Comparison of ENCODE assay signal across 8 mouse cellular contexts in genomic region chr7:97480821-97481339, GRCm38 (mm10). TPM values are rescaled to one million over a fixed set of nuclear protein-coding genes. Genes with fewer than 3 reads are reported as not detected.
A peak's percentile ranks its signal among the peaks of the same experiment; 100 is the strongest.
DNase-seq lines count a peak whose midpoint lies in the region; ATAC-seq lines count a peak whose summit lies in the region.

Ints4 (plus strand) TSS chr7:97480956.

- peaks cover 31% of the 10 kb centered on the region for H3K79me2 ChIP-seq in macrophage (ENCODE audit: inconsistent target)

- no peaks in the 10 kb centered on the region for H3K9me3 ChIP-seq in hindbrain, embryonic 16.5 days (ENCODE audit: control insufficient read depth, low read length)

- no peaks in the 10 kb centered on the region for H3K27me3 ChIP-seq in hindbrain, embryonic 16.5 days (replicated peaks; ENCODE audit: control insufficient read depth, insufficient read depth, low read length)

- peak within 1 kb of the TSS; percentile 78 for H3K4me3 ChIP-seq in hindbrain, embryonic 16.5 days (ENCODE audit: low read length)
- peak within 1 kb of the TSS; percentile 89 for H3K4me3 ChIP-seq in macrophage (ENCODE audit: inconsistent target)

- peak; percentile 75 for DNase-seq in WW6 (ENCODE audit: low read depth, low spot score)
- DNase-seq in cerebellum, postnatal 4 days (ENCODE audit: low spot score in 2 of 2), result peak; percentile 72 to 82
- peak; percentile 95 for DNase-seq in gastrocnemius, adult 18-20 months (ENCODE audit: low spot score)
- DNase-seq in left cerebral cortex, adult 18-20 months (ENCODE audit: low spot score in 2 of 2), result peak; percentile 94 to 95
- DNase-seq in right cerebral cortex, adult 18-20 months, result peak; percentile 98
- peak; percentile 72 for DNase-seq in urinary bladder, postnatal 10 days (ENCODE audit: low spot score)

- peaks cover 3% of the 10 kb centered on the region for H3K36me3 ChIP-seq in hindbrain, embryonic 16.5 days (ENCODE audit: control insufficient read depth, insufficient read depth, low read length)
- H3K36me3 ChIP-seq in macrophage (ENCODE audit: inconsistent target), result peaks cover 11% of the 10 kb centered on the region

- WGBS in hindbrain, embryonic 16.5 days, result 0% methylated on average over 24 of the region's 24 CpGs
- under 1% methylated on average over 24 of the region's 24 CpGs for WGBS in macrophage (ENCODE audit: missing documents)

- H3K4me1 ChIP-seq in hindbrain, embryonic 16.5 days (ENCODE audit: control insufficient read depth, insufficient read depth, low read depth, low read length), result peaks cover 14% of the 10 kb centered on the region

- peak; percentile 100 for ATAC-seq in hindbrain, embryonic 16.5 days

- peak within 1 kb of the TSS; percentile 72 for H3K27ac ChIP-seq in hindbrain, embryonic 16.5 days (ENCODE audit: low read depth, low read length)
- H3K27ac ChIP-seq in macrophage, result peak within 1 kb of the TSS; percentile 43

- H3K4me2 ChIP-seq in hindbrain, embryonic 16.5 days (ENCODE audit: low read length), result peak within 1 kb of the TSS; percentile 95

- peak within 1 kb of the TSS; percentile 73 for H3K9ac ChIP-seq in hindbrain, embryonic 16.5 days (ENCODE audit: low read depth, low read length)

RNA-seq across cellular contexts. Expression of gene Ints4, which starts in this region (rescaled TPM):
- total RNA-seq in gastrocnemius, adult 18-20 months (2021), result 10 to 100 TPM; 23.7 to 26.4 TPM
- polyA plus RNA-seq in hindbrain, embryonic 16.5 days (2015; fragmentation: Nextera tagmentation; extraction: Ambion mirVana), result 43.3 and 50.1 TPM in 2 replicates
- 10 to 100 TPM; 29.6 to 31.1 TPM for total RNA-seq in left cerebral cortex, adult 18-20 months (2021)
- total RNA-seq in macrophage (2018; cell fraction: chromatin; rRNA removed), result 10 to 100 TPM in 23 of 26 experiments, 1 to 10 TPM in 3; 5.8 to 59.2 (median 32.5) TPM
- total RNA-seq in macrophage (2018; cell fraction: cytosol; rRNA removed), result 10 to 100 TPM; 15.5 to 31.3 (median 24.9) TPM
- total RNA-seq in macrophage (2018; cell fraction: nucleus; rRNA removed), result 10 to 100 TPM in 23 of 26 experiments, 1 to 10 TPM in 3; 6.9 to 47.6 (median 23.0) TPM
- 23.9 to 34.4 TPM (median 27.0 TPM) in 3 replicates for polyA plus RNA-seq in macrophage (2018)

Comparison
In these comparisons a context has a peak if more than half of its experiments do, and no peak if none do; other contexts are left out.
1. Peak in every context shown above with its lines: DNase-seq, ATAC-seq, H3K4me3 ChIP-seq and H3K27ac ChIP-seq.